Mouse (Mus musculus) common myeloid progenitor, adult 5-6 weeks (primary cell): ENCODE measurements at regions not wholly inside any gene's neighbourhood (a gene's known extent, or its start where the extent isn't known, plus 50 kb on each side); places are given as distances from the start of the nearest gene placed in this dataset.

Experiments used
- ATAC-seq: replicated peaks from 2 replicates; pipeline ENCODE4 v1.8.0; 2016; ENCODE audit warnings: low read depth, mild to moderate bottlenecking, moderate TSS enrichment, inconsistent platforms; ENCODE audit not compliant: poor library complexity, severe bottlenecking

GRCm38 (mm10) chr16:77402711-77403280, 199.1 kb downstream of the Gm11146 start:
- no peak for ATAC-seq

- ATAC-seq: no peak
Measured at GRCm38 (mm10) chr16:77401185-77401943, 200.5 kb downstream of the Gm11146 start.

- ATAC-seq: no peak
Measured at GRCm38 (mm10) chr16:77400276-77400891, 201.5 kb downstream of the Gm11146 start.

- ATAC-seq: no peak
Measured at GRCm38 (mm10) chr16:77399846-77400275, 202.0 kb downstream of the Gm11146 start.

GRCm38 (mm10) chr16:77394054-77394716, 207.7 kb downstream of the Gm11146 start:
- ATAC-seq: no peak

GRCm38 (mm10) chr16:77393470-77393869, 208.4 kb downstream of the Gm11146 start:
- peak; percentile 50; the same call in 1 of the 2 replicates for ATAC-seq

GRCm38 (mm10) chr16:77392205-77392604, 209.7 kb downstream of the Gm11146 start:
- ATAC-seq: no peak

DNA sequence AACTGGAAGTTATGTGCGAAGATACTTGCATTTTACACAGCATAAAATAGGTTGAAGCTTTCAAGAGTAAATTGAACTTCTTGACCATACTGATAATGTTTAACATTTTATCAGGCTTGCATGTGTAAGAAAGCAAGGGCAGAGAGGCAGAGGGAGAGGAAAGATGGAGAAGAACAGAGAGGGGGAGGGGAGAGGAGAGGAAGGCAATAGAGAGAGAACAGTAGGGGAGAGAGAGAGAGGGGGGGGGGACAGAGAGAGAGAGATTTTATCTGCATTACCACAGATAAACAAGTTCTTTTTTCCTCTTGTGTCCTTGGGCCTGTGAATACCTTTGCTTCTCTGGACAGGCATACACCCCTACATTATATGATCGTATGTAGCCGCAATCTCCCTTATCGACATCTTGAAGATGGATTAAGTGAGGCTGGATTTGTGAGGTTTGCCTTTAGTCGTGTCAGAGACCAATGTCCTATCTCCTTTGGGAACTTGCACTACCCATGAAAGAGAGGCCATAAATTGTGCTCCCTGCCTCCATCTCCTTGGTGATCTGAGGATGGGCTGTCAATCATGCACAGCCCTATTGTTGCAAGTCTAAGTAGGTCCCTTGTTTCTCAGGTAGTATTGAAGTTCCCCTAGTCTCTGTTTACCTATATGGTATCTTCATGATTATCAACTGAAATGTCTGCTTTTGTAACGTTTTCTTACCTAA, 217.7 kb downstream of the Gm11146 start:
- ATAC-seq: no peak

DNA sequence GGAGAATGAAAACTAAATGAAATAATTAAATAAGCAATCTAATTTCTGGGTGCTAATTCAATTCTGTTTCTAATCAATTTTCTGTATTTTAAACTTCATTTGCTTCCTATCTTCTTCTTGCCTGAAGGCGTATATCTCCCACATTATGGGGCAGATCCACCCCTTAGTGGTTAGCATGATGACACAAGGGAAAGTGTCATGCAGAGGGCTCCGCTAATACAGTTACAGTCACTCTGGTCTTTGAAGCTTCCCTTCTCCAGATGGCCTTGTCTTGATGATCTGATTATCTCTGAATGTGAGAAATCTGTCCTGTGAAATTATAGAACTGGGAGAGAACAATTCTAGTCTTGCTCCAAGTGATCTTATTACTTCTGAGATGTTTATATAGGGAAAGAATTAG, 219.1 kb downstream of the Gm11146 start:
- ATAC-seq: peak; percentile 66; the same call in 1 of the 2 replicates

DNA sequence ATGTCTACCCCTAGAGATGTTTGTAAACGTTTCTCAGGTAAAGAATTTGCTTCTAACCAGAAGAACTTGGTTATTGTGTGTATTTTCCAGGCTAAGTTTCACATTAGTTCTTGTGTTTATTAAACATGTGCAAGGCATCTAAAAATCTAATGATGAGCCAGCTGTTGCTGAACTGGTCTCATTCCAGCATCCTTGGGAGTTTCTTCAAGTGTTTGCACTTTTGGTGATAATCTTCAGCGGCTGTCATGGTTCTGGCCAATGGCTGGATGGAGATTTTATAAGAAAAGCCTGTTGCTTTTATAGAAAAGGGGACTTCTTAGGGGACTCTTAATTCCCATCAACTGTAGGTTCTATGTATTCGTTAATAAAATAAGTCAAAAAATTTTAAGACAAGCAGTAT, 229.1 kb downstream of the Gm11146 start:
- no peak for ATAC-seq

- ATAC-seq: peak; percentile 68
Measured at GRCm38 (mm10) chr16:77369810-77370209, 232.1 kb downstream of the Gm11146 start.

DNA sequence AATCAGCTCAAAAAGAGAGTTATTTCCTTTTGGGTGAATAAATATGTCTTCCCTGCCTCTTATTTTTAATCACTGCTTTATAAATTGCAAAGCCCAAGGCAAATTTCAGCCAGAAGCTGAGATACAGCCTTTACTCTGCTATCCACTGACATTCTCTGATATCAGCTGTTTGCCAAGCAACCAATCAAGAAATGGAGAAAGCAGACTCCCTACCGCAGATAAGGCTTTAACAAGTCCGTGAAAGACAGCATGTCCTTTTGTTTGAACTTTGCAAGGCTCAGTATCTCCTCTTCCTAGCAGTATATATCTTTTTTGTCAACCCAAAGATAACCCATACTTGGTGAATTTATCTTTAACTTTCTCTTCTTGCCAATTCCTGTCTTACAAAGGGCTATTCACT, 236.6 kb downstream of the Gm11146 start:
- ATAC-seq: no peak

GRCm38 (mm10) chr16:77364439-77364838, 237.5 kb downstream of the Gm11146 start:
- ATAC-seq: 0 out of 2 replicates have a peak, but pooled peaks have one; percentile 29

GRCm38 (mm10) chr16:77359190-77359589, 242.7 kb downstream of the Gm11146 start:
- ATAC-seq: no peak

GRCm38 (mm10) chr16:77355260-77355659, 246.6 kb downstream of the Gm11146 start:
- ATAC-seq: no peak

GRCm38 (mm10) chr16:77354201-77354712, 247.6 kb downstream of the Gm11146 start:
- ATAC-seq: no peak

DNA sequence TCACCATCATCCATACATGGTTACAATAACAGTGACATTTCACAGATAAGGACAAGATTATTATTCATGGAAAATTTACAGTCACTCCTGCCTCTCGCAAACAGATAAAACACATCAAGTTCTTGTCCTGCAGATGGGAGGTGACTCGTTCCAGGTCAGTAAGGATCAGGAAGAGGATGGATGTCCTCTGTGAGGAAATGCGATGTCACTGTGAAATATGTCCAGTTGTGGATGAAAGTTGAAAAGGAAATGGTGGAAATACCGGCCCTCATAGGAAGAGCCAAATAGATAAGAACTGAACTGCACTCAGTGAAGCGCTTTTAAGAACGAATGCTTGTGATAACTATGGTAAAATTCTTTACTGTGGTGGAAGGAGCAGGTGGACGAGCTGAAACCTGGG, 255.8 kb downstream of the Gm11146 start:
- ATAC-seq: 0 out of 2 replicates have a peak, but pooled peaks have one; percentile 22

GRCm38 (mm10) chr16:77332285-77332684, 269.6 kb downstream of the Gm11146 start:
- ATAC-seq: no peak

GRCm38 (mm10) chr16:77330996-77331395, 270.9 kb downstream of the Gm11146 start:
- peak; percentile 55 for ATAC-seq
